Mouse (Mus musculus) brown adipose tissue, adult 24 weeks (tissue): ENCODE measurements around the gene Glt8d2. TPM values are rescaled to one million over a fixed set of nuclear protein-coding genes. Genes with fewer than 3 reads are reported as not detected.

ENCODE experiments used
- H3K27ac ChIP-seq: fragments of 200-500 bp; replicated peaks from 2 replicates; pipeline ENCODE4 v1.5.1; 2012; ENCODE audit warnings: low read depth, mild to moderate bottlenecking, low read length
- H3K4me1 ChIP-seq: fragments of 200-500 bp; 2 replicates; pipeline ENCODE4 v1.6.1; 2012; ENCODE audit warnings: low read length, mixed read lengths; ENCODE audit not compliant: control insufficient read depth, insufficient read depth, insufficient read length
- H3K4me3 ChIP-seq: fragments of 200-500 bp; 2 replicates; pipeline ENCODE4 v1.5.1; 2012; ENCODE audit warnings: low read depth, mild to moderate bottlenecking, low read length, moderate library complexity; ENCODE audit not compliant: insufficient read depth
- polyA plus RNA-seq: library from polyadenylated mRNA; stranded (reverse); fragments of >200 nt; gene quantifications from 2 replicates; pipeline ENCODE4 v1.2.4, GENCODE M21; 2012; ENCODE audit not compliant: missing spikeins, insufficient read depth, insufficient read length

Glt8d2 gene
- polyA plus RNA-seq = 1.9 and 3.8 TPM in 2 replicates

GRCm38 (mm10) chr10:82690494-82690893 is at the start of gene Glt8d2:
TSS of gene Glt8d2 (minus strand) at chr10:82690650.
- peak within 1 kb of the TSS; percentile 6; the same call in 1 of the 2 replicates for H3K4me3 ChIP-seq
- no peak within 1 kb of the TSS for H3K27ac ChIP-seq
- H3K4me1 ChIP-seq = no peaks in the 10 kb centered on the region

GRCm38 (mm10) chr10:82699296-82699941 is 9.0 kb upstream of the Glt8d2 start:
- Histone ChIP-seq H3K27ac (peak overlapping the region; percentile 52), H3K4me3 (peak overlapping the region; percentile 91), H3K4me1 (peaks cover 14% of the 10 kb centered on the region)

- H3K27ac ChIP-seq = peak overlapping the region; percentile 52
Measured at GRCm38 (mm10) chr10:82698712-82699261, 8.3 kb upstream of the Glt8d2 start.

GRCm38 (mm10) chr10:82697305-82697898 is 7.0 kb upstream of the Glt8d2 start:
- Histone ChIP-seq H3K4me1 (peaks cover 14% of the 10 kb centered on the region), H3K4me3 (no peak overlapping the region), H3K27ac (0 out of 2 replicates have a peak overlapping the region, but pooled peaks have one; percentile 28)

More at GRCm38 (mm10) chr10:82698712-82699261, 8.3 kb upstream of the Glt8d2 start:
- Histone ChIP-seq H3K4me3 (peak overlapping the region; percentile 91), H3K4me1 (peaks cover 14% of the 10 kb centered on the region)

GRCm38 (mm10) chr10:82696453-82697079 is 6.1 kb upstream of the Glt8d2 start:
- peak overlapping the region; percentile 79 for H3K27ac ChIP-seq
- peaks cover 14% of the 10 kb centered on the region for H3K4me1 ChIP-seq
- no peak overlapping the region for H3K4me3 ChIP-seq

- H3K27ac ChIP-seq = peak within 1 kb of the TSS; percentile 79
- H3K4me3 ChIP-seq = no peak within 1 kb of the TSS
- H3K4me1 ChIP-seq = peaks cover 14% of the 10 kb centered on the region
Measured at GRCm38 (mm10) chr10:82695956-82696355, 5.5 kb upstream of the Glt8d2 start, which contains the start of gene Hcfc2. TSS of gene Hcfc2 (plus strand) at chr10:82696160.

GRCm38 (mm10) chr10:82689681-82690211 is 704 bp downstream of the Glt8d2 start:
- H3K4me3 ChIP-seq = peak overlapping the region; percentile 6; the same call in 1 of the 2 replicates
- H3K27ac ChIP-seq = no peak overlapping the region
- no peaks in the 10 kb centered on the region for H3K4me1 ChIP-seq

- Histone ChIP-seq H3K27ac (no peak overlapping the region), H3K4me3 (no peak overlapping the region), H3K4me1 (no peaks in the 10 kb centered on the region)
Measured at GRCm38 (mm10) chr10:82685440-82685839, 5.0 kb downstream of the Glt8d2 start.

- no peak overlapping the region for H3K4me3 ChIP-seq
- H3K4me1 ChIP-seq = no peaks in the 10 kb centered on the region
- no peak overlapping the region for H3K27ac ChIP-seq
Measured at GRCm38 (mm10) chr10:82681639-82682038, 8.8 kb downstream of the Glt8d2 start.

- Histone ChIP-seq H3K4me3 (no peak overlapping the region), H3K4me1 (no peaks in the 10 kb centered on the region), H3K27ac (no peak overlapping the region)
Measured at GRCm38 (mm10) chr10:82680769-82681168, 9.7 kb downstream of the Glt8d2 start.

GRCm38 (mm10) chr10:82676949-82677348 is 13.5 kb downstream of the Glt8d2 start:
- no peak overlapping the region for H3K4me3 ChIP-seq
- H3K27ac ChIP-seq = no peak overlapping the region
- no peaks in the 10 kb centered on the region for H3K4me1 ChIP-seq

GRCm38 (mm10) chr10:82670205-82670604 is 20.2 kb downstream of the Glt8d2 start:
- Histone ChIP-seq H3K4me1 (no peaks in the 10 kb centered on the region), H3K4me3 (no peak overlapping the region), H3K27ac (no peak overlapping the region)

- Histone ChIP-seq H3K4me3 (no peak overlapping the region), H3K4me1 (no peaks in the 10 kb centered on the region), H3K27ac (no peak overlapping the region)
Measured at GRCm38 (mm10) chr10:82666436-82667234, 23.8 kb downstream of the Glt8d2 start.

- Histone ChIP-seq H3K27ac (no peak overlapping the region), H3K4me3 (no peak overlapping the region), H3K4me1 (no peaks in the 10 kb centered on the region)
Measured at GRCm38 (mm10) chr10:82665951-82666350, 24.5 kb downstream of the Glt8d2 start.
